Mouse (Mus musculus) lung, postnatal 0 days (tissue): ENCODE data around the gene 9930021J03Rik. TPM values are rescaled to one million over a fixed set of nuclear protein-coding genes. Genes with fewer than 3 reads are reported as not detected.

ENCODE experiments used
- ATAC-seq: fragments of 200-750 bp; cut with Nextera tagmentation; 2 replicates; pipeline ENCODE4 v1.8.0; 2017; ENCODE audit warnings: moderate library complexity
- DNase-seq: peaks from one replicate; pipeline ENCODE4 v3.0.0-alpha.2; 2016; ENCODE audit warnings: low spot score
- H3K27ac ChIP-seq: fragments of 300-500 bp; sonication (generic); 2 replicates; pipeline ENCODE4 v1.5.1; 2014; ENCODE audit warnings: antibody characterized with exemption, mild to moderate bottlenecking, low read length, mixed read lengths
- H3K27me3 ChIP-seq: fragments of 300-500 bp; sonication (generic); replicated peaks from 2 replicates; pipeline ENCODE4 v1.6.1; 2014; ENCODE audit warnings: low read length, mixed read lengths; ENCODE audit not compliant: insufficient read depth
- H3K36me3 ChIP-seq: fragments of 300-500 bp; sonication (generic); 2 replicates; pipeline ENCODE4 v1.6.1; 2014; ENCODE audit warnings: low read length, mixed read lengths; ENCODE audit not compliant: insufficient read depth
- H3K4me1 ChIP-seq: fragments of 300-500 bp; sonication (generic); 2 replicates; pipeline ENCODE4 v1.6.1; 2014; ENCODE audit warnings: antibody characterized with exemption, low read depth, low read length, mixed read lengths; ENCODE audit not compliant: insufficient read depth
- H3K4me2 ChIP-seq: fragments of 300-500 bp; sonication (generic); replicated peaks from 2 replicates; pipeline ENCODE4 v1.6.1; 2014; ENCODE audit warnings: low read depth, mild to moderate bottlenecking, low read length, moderate library complexity, mixed read lengths
- H3K4me3 ChIP-seq: fragments of 300-500 bp; sonication (generic); 2 replicates; pipeline ENCODE4 v1.5.1; 2014; ENCODE audit warnings: low read depth, low read length
- H3K9ac ChIP-seq: fragments of 300-500 bp; sonication (generic); replicated peaks from 2 replicates; pipeline ENCODE4 v1.6.1; 2014; ENCODE audit warnings: low read depth, mild to moderate bottlenecking
- H3K9me3 ChIP-seq: fragments of 300-500 bp; sonication (generic); 2 replicates; pipeline ENCODE4 v1.6.1; 2016; ENCODE audit warnings: low read length, mixed read lengths
- CTCF ChIP-seq: IDR thresholded peaks from 2 replicates; pipeline ENCODE4 v1.5.1; 2016; ENCODE audit warnings: antibody characterized with exemption, mild to moderate bottlenecking
- EP300 ChIP-seq: IDR thresholded peaks from 2 replicates; pipeline ENCODE4 v1.6.1; 2016; ENCODE audit warnings: antibody characterized with exemption, mild to moderate bottlenecking, control low read depth
- WGBS: fragments of 180-500 bp; shearing (Covaris S2); extraction: QIAGEN DNeasy Blood & Tissue Kit; methylation state at CpG from one replicate; pipeline ENCODE4 v1.1.7; 2014; 5-methylcytosine and 5-hydroxymethylcytosine counted together
- polyA plus RNA-seq: library from polyadenylated mRNA; unstranded; fragments of >200 nt; fragmentation: Nextera tagmentation; extraction: Ambion mirVana; gene quantifications from 2 replicates; pipeline ENCODE4 v1.2.1, GENCODE M21; 2015

9930021J03Rik gene
- polyA plus RNA-seq, 1 experiment from 2014 or later, result 3.2 TPM

DNA sequence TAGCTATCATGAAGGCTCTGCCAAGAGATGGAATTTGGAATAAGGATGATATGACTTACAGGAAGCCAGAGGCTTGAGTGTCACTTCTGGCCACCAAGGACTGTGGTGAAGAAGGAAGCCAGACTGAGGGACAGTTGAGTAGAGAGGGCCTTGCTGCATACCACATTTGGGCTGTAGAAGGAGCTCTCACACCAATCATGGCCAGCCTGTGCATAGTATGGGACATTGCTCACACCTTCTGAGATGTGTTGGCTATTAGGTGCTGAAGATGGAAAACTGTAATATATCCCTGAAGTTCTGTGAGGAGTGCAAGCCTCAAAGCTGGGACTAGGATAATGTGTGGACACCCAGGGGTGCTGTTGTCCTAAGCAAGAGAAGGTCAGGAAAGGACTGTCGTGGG is 20.9 kb upstream of the 9930021J03Rik start:
- Histone ChIP-seq H3K36me3 (no peaks in the 10 kb centered on the region), H3K4me1 (no peaks in the 10 kb centered on the region), H3K27ac (no peak overlapping the region), H3K9ac (no peak overlapping the region), H3K4me3 (no peak overlapping the region), H3K27me3 (no peaks in the 10 kb centered on the region), H3K9me3 (no peaks in the 10 kb centered on the region), H3K4me2 (no peak overlapping the region)
- peak; percentile 62 for DNase-seq
- 77% methylated on average over 1 of the region's 1 CpGs for WGBS
- ATAC-seq, result peak; percentile 78
- TF ChIP-seq EP300, result no peak
- peak; percentile 83 for TF ChIP-seq CTCF

- Histone ChIP-seq H3K4me2 (no peak overlapping the region), H3K9ac (no peak overlapping the region), H3K27ac (no peak overlapping the region), H3K9me3 (no peaks in the 10 kb centered on the region), H3K4me3 (no peak overlapping the region), H3K36me3 (no peaks in the 10 kb centered on the region), H3K27me3 (no peaks in the 10 kb centered on the region), H3K4me1 (no peaks in the 10 kb centered on the region)
- WGBS, result 10% methylated on average over 2 of the region's 2 CpGs
- TF ChIP-seq CTCF, result no peak
- TF ChIP-seq EP300, result no peak
- ATAC-seq, result no peak
- DNase-seq, result peak; percentile 11
Measured at GRCm38 (mm10) chr19:29825003-29825402, 19.2 kb upstream of the 9930021J03Rik start.

DNA sequence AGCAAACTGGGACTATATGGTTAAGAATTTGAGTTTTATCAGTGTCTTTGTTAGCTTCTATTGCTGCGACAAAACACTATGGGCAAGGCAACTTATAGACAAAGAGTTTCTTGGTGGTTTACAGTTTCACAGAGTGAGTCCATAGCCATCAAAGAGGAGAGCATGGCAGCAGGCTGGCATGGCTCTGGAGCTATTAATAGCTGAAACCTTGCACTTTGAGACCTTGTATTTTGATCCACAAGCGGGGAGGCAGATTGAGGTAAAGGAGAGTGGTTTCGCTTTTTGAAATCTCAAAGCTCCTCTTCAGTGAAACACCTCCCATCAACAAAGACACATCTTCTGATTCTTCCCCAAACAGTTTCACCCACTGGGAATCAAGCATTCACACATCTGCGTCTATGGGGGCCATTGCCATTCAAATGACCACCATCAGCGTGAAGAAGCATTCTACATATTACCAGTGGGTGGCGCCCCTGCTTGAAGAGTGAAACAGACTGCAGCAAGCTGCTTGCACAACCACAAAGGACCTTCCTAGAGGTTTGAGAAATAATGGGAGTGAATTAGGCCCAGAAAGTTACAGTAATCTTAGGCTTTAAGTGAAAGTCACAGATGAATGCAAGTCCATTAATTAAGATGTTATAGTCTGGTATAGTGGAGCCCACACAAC is 18.4 kb upstream of the 9930021J03Rik start:
- ATAC-seq (peak; percentile 64; the same call in 1 of the 2 replicates), DNase-seq (peak; percentile 90)
- 51% methylated on average over 6 of the region's 6 CpGs for WGBS
- Histone ChIP-seq H3K9ac (no peak overlapping the region), H3K36me3 (no peaks in the 10 kb centered on the region), H3K27ac (no peak overlapping the region), H3K9me3 (no peaks in the 10 kb centered on the region), H3K4me3 (no peak overlapping the region), H3K4me1 (no peaks in the 10 kb centered on the region), H3K27me3 (no peaks in the 10 kb centered on the region), H3K4me2 (no peak overlapping the region)
- TF ChIP-seq CTCF (peak; percentile 90), EP300 (no peak)

GRCm38 (mm10) chr19:29823456-29824010 is 17.7 kb upstream of the 9930021J03Rik start:
- WGBS, result 67% methylated on average over 12 of the region's 12 CpGs

DNA sequence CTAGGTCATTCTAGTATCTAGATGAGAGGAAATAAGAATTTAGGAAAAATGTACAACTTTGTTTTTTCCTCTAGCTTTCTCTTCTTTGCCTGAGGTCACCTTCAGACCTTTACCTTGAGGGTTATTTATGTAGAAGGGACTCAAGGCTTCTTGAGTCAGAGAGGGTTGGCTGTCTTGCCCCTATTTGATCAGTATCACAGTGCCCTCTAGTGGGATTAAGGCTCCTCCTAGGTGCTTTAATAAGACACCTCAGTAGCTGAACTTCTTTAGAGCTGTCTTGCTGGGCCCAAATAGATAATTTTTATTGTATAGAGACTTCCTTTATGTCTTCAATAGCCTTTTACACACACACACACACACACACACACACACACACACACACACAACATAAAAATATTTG is 15.2 kb upstream of the 9930021J03Rik start:
- Histone ChIP-seq H3K4me2 (no peak overlapping the region), H3K27ac (no peak overlapping the region), H3K4me1 (no peaks in the 10 kb centered on the region), H3K9me3 (no peaks in the 10 kb centered on the region), H3K9ac (no peak overlapping the region), H3K36me3 (no peaks in the 10 kb centered on the region), H3K4me3 (no peak overlapping the region), H3K27me3 (peaks cover 4% of the 10 kb centered on the region; the same call in 1 of the 2 replicates)
- DNase-seq (peak; percentile 84), ATAC-seq (peak; percentile 54; the same call in 1 of the 2 replicates)
- TF ChIP-seq CTCF, result peak; percentile 71
- TF ChIP-seq EP300, result no peak

More at GRCm38 (mm10) chr19:29823456-29824010, 17.7 kb upstream of the 9930021J03Rik start:
- Histone ChIP-seq H3K27me3 (no peaks in the 10 kb centered on the region), H3K9me3 (no peaks in the 10 kb centered on the region), H3K4me3 (no peak overlapping the region), H3K9ac (no peak overlapping the region), H3K36me3 (no peaks in the 10 kb centered on the region), H3K4me1 (no peaks in the 10 kb centered on the region), H3K27ac (no peak overlapping the region), H3K4me2 (no peak overlapping the region)
- DNase-seq, result no peak
- ATAC-seq, result no peak
- no peak for TF ChIP-seq EP300

DNA sequence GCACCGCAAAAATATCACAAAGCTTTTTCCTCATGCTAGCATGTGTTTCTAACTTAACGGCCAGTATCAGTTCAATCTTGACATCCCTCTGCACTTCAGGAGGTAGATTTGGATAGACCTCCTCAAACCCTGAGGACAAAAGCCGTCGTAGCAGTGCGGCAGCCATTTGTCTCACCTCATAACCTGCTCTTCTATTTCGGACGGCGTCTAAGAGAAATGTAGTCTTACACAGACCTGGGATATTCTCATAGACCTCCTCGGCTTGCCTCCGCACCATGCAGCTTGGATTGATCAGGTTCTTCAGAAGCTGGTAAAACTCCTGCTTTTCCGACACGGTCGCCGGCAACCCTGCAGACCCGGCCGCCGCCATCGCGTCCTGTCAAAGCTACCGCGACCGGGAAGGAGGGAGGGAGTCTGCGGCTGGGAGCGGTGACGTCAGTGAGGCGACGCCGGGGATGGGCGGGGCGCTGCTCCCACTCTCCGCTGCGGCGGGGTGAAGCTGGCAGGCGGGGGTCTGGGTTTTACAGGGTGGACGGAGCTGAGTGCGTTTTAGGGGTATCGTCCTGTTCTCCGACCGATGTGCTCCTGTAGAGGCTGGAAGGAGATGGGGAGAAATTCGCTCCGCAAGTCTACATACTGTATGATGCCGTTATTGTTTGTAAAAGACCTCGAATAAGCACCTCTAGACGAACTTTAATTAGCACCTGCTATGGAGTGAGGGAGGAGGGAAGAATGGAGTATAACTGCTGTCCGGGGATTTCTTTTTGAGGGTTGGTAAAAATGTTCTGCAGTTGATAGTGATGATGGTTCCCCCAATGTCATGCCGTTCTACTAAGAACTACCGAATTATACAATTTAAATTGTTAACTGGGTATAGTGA is 7.0 kb upstream of the 9930021J03Rik start, which contains the start of gene Ranbp6:
Gene Ranbp6 (minus strand): TSS at position 394 of the 880 bp plus-strand sequence.
- Histone ChIP-seq H3K36me3 (no peaks in the 10 kb centered on the region), H3K27me3 (peaks cover 4% of the 10 kb centered on the region; the same call in 1 of the 2 replicates), H3K4me1 (peaks cover 4% of the 10 kb centered on the region; the same call in 1 of the 2 replicates), H3K4me2 (peak within 1 kb of the TSS; percentile 58), H3K9ac (peak within 1 kb of the TSS; percentile 39), H3K27ac (no peak within 1 kb of the TSS), H3K4me3 (peak within 1 kb of the TSS; percentile 57), H3K9me3 (no peaks in the 10 kb centered on the region)
- ATAC-seq (peak; percentile 99), DNase-seq (peak; percentile 94)
- TF ChIP-seq CTCF, result no peak
- TF ChIP-seq EP300, result no peak
- 2% methylated on average over 47 of the region's 47 CpGs for WGBS
